Mouse (Mus musculus) spleen, adult 12 weeks (tissue): Measurements from ENCODE around the gene Gclm.
A peak's percentile ranks its signal among the peaks of the same experiment; 100 is the strongest.
"Not testable (repeated sequence)": the region's sequence is repeated elsewhere in the genome, so short reads cannot be mapped to it uniquely, and the experiment has no call there.

Experiments
- DNase-seq: peaks from one replicate; pipeline ENCODE4 v3.0.0; 2022; ENCODE audit warnings: low spot score

Gclm gene

GRCm38 (mm10) chr3:122245215-122245877 lies at the start of gene Gclm:
Gene Gclm, plus strand, starts transcription at chr3:122245557.
- peak; percentile 92 for DNase-seq

GRCm38 (mm10) chr3:122196621-122197298 lies 48.6 kb upstream of the Gclm start:
- no peak for DNase-seq

GRCm38 (mm10) chr3:122198532-122198931 lies 46.8 kb upstream of the Gclm start:
- DNase-seq: no peak

GRCm38 (mm10) chr3:122198966-122199381 lies 46.4 kb upstream of the Gclm start:
- no peak for DNase-seq

- no peak for DNase-seq
These were observed 45.8 kb upstream of the Gclm start for GRCm38 (mm10) chr3:122199600-122199999.

- DNase-seq: no peak
These were observed 45.3 kb upstream of the Gclm start for GRCm38 (mm10) chr3:122200017-122200416.

- DNase-seq: no peak
These were observed 44.9 kb upstream of the Gclm start for GRCm38 (mm10) chr3:122200447-122200846.

GRCm38 (mm10) chr3:122202307-122202732 lies 43.0 kb upstream of the Gclm start:
- DNase-seq: no peak

GRCm38 (mm10) chr3:122203675-122204329 lies 41.6 kb upstream of the Gclm start:
- no peak for DNase-seq

- no peak for DNase-seq
These were observed 39.6 kb upstream of the Gclm start for GRCm38 (mm10) chr3:122205753-122206152.

GRCm38 (mm10) chr3:122206279-122207070 lies 38.9 kb upstream of the Gclm start:
- no peak for DNase-seq

- DNase-seq: no peak
These were observed 37.6 kb upstream of the Gclm start for GRCm38 (mm10) chr3:122207766-122208165.

- DNase-seq: no peak
These were observed 36.8 kb upstream of the Gclm start for GRCm38 (mm10) chr3:122208296-122209225.

- DNase-seq: no peak
These were observed 35.8 kb upstream of the Gclm start for GRCm38 (mm10) chr3:122209511-122209910.

- DNase-seq: no peak
These were observed 34.9 kb upstream of the Gclm start for GRCm38 (mm10) chr3:122210434-122210833.

GRCm38 (mm10) chr3:122210846-122211245 lies 34.5 kb upstream of the Gclm start:
- DNase-seq: no peak

GRCm38 (mm10) chr3:122211446-122212125 lies 33.8 kb upstream of the Gclm start:
- no peak for DNase-seq

- no peak for DNase-seq
These were observed 23.9 kb upstream of the Gclm start for GRCm38 (mm10) chr3:122221240-122222036.

GRCm38 (mm10) chr3:122226972-122227371 lies 18.4 kb upstream of the Gclm start:
- DNase-seq: not testable (repeated sequence)

- no peak for DNase-seq
These were observed 9.6 kb upstream of the Gclm start for GRCm38 (mm10) chr3:122235772-122236171.
